Mouse (Mus musculus): ENCODE results near the gene Ndufc2. TPM values are rescaled to one million over a fixed set of nuclear protein-coding genes. Genes with fewer than 3 reads are reported as not detected.

The Ndufc2 gene
- polyA plus RNA-seq, 1 experiment from 2014 or later, result 550 TPM

GRCm38 (mm10) chr7:97455577-97455976 is 55.8 kb downstream of the Ndufc2 start:
- Histone ChIP-seq H3K4me3 (replicated peaks; ENCODE audit: low read length) (no peak overlapping the region), H3K4me1 (replicated peaks; ENCODE audit: control insufficient read depth, insufficient read depth, low read length) (peaks cover 9% of the 10 kb centered on the region; the same call in 1 of the 2 replicates), H3K27me3 (ENCODE audit: control insufficient read depth, insufficient read depth, low read length) (no peaks in the 10 kb centered on the region), H3K36me3 (replicated peaks; ENCODE audit: control insufficient read depth, insufficient read depth) (no peaks in the 10 kb centered on the region), H3K4me2 (replicated peaks) (no peak overlapping the region), H3K27ac (no peak overlapping the region), H3K9ac (no peak overlapping the region), H3K9me3 (ENCODE audit: control insufficient read depth, low read length) (no peaks in the 10 kb centered on the region)
- DNase-seq (ENCODE audit: low spot score) (no peak), ATAC-seq (ENCODE audit: low FRiP score) (no peak)
- 74% methylated on average over 3 of the region's 3 CpGs for WGBS

Other genes with a start within 250 kb of the Ndufc2 start
- gene Usp35, start 68.0 kb upstream of the Ndufc2 start, polyA plus RNA-seq (2014; fragmentation: Nextera tagmentation; extraction: Ambion mirVana), result 3.8 and 4.1 TPM in 2 replicates
- 7.1 and 9.3 TPM in 2 replicates for gene Kctd21, start 67.7 kb upstream of the Ndufc2 start, polyA plus RNA-seq (2014; fragmentation: Nextera tagmentation; extraction: Ambion mirVana)
- gene Alg8, start 28.4 kb upstream of the Ndufc2 start, polyA plus RNA-seq (2014; fragmentation: Nextera tagmentation; extraction: Ambion mirVana), result 10.4 and 11.1 TPM in 2 replicates
- 1.8 and 2.2 TPM in 2 replicates for gene Thrsp, start 17.7 kb downstream of the Ndufc2 start, polyA plus RNA-seq (2014; fragmentation: Nextera tagmentation; extraction: Ambion mirVana)
- gene Kctd14, start 51.3 kb downstream of the Ndufc2 start, polyA plus RNA-seq (2014; fragmentation: Nextera tagmentation; extraction: Ambion mirVana), result 0.90 and 1.5 TPM in 2 replicates
- 42.8 and 50.3 TPM in 2 replicates for gene Ints4, start 81.0 kb downstream of the Ndufc2 start, polyA plus RNA-seq (2014; fragmentation: Nextera tagmentation; extraction: Ambion mirVana)
- gene Aamdc, start 179.5 kb downstream of the Ndufc2 start, polyA plus RNA-seq (2014; fragmentation: Nextera tagmentation; extraction: Ambion mirVana), result 43.8 and 51.5 TPM in 2 replicates
- gene Rsf1, start 179.9 kb downstream of the Ndufc2 start, polyA plus RNA-seq (2014; fragmentation: Nextera tagmentation; extraction: Ambion mirVana), result 23.5 and 29.4 TPM in 2 replicates